Mouse (Mus musculus) myocyte (in vitro differentiated cells): ENCODE results near the gene Hsd17b14.
"Not testable (repeated sequence)": the region's sequence is repeated elsewhere in the genome, so short reads cannot be mapped to it uniquely, and the experiment has no call there.

Experiments
- CEBPB ChIP-seq: IDR thresholded peaks from 2 replicates; pipeline ENCODE4 v1.6.1; 2011; ENCODE audit warnings: mild to moderate bottlenecking, moderate library complexity; ENCODE audit not compliant: poor library complexity, insufficient read depth, severe bottlenecking
- MYOG ChIP-seq, 3 experiments: IDR thresholded peaks; one replicate each; pipeline ENCODE4 v1.6.1; 2011; ENCODE audit warnings: control low read depth in 2 of 3, low read depth in 2 of 3, mild to moderate bottlenecking in 2 of 3; ENCODE audit not compliant: insufficient read length in 2 of 3, control insufficient read depth in 1 of 3, insufficient read depth in 1 of 3
- USF1 ChIP-seq: IDR thresholded peaks from one replicate; pipeline ENCODE4 v1.6.1; 2011; ENCODE audit warnings: low read depth, mild to moderate bottlenecking, control low read depth, moderate library complexity

GRCm38 (mm10) chr7:45527169-45527568 is 27.5 kb upstream of the Hsd17b14 start:
- not testable (repeated sequence) for TF ChIP-seq USF1; CEBPB; MYOG (IDR thresholded peaks at IDR 0.05; ENCODE audit: control insufficient read depth in 1 of 3, insufficient read depth in 1 of 3, insufficient read length in 2 of 3, low read depth in 2 of 3)
